Mouse (Mus musculus): Measurements from ENCODE around the gene Ggct.

DNA sequence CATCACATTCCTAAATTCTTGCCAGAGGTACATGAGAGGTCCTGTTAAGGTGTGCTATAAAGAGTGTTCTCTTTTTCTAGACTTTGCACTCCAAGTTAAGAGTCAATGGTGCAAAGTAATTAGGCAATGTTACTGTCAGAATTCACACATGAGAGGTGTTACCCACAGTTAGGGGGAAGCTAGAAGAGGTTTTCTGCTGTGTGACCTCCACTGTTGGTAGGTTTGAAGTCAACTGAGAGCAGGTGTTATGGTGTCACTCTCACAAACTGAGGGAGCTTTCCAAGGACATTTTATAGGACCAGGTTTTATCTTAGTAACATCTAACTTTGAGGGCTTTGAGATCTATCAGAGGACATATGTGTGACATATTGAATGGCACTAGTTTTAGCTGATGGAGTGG, 36.8 kb downstream of the Ggct start:
- no peak for TF ChIP-seq CTCF (IDR thresholded peaks at IDR 0.05; ENCODE audit: low read depth)
- no peak for TF ChIP-seq EP300 (IDR thresholded peaks at IDR 0.05; ENCODE audit: low read depth)
